Mouse (Mus musculus) fibroblast of lung, adult 2 months (primary cell): ENCODE measurements around the gene AC153137.1.
A peak's percentile ranks its signal among the peaks of the same experiment; 100 is the strongest.
"Not testable (repeated sequence)": the region's sequence is repeated elsewhere in the genome, so short reads cannot be mapped to it uniquely, and the experiment has no call there.

Experiments used
- DNase-seq: peaks from one replicate; pipeline ENCODE4 v3.0.0-alpha.2; 2011; ENCODE audit warnings: low read depth

AC153137.1 gene

GRCm38 (mm10) chr1:30977868-30978267 is at the start of gene AC153137.1:
TSS of gene AC153137.1 (minus strand) at chr1:30977968.
- not testable (repeated sequence) for DNase-seq

GRCm38 (mm10) chr1:31023173-31023572 is 45.4 kb upstream of the AC153137.1 start:
- DNase-seq: no peak

- peak; percentile 93 for DNase-seq
These were observed 41.5 kb upstream of the AC153137.1 start for GRCm38 (mm10) chr1:31019283-31019682.

- DNase-seq: no peak
These were observed 39.6 kb upstream of the AC153137.1 start for GRCm38 (mm10) chr1:31017377-31017776.

DNA sequence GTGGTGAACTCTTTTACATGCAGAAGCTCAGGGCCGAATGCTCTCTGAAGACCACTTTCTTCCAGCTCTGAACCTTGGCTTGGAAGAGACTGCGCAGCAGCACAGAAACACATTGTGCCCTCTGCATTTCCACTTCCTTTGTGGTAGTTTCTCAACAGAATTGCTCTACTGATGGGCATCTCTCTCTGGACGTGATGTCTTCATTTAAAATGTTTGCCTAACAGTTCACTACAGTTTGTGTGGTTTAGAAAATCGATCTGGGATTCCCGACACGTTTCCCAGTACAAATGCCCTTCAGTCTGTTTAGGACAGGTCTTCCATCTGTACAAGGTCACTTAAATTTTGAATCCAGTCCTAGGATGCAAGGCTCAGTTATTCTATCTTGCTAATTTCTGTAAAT is 38.3 kb upstream of the AC153137.1 start:
- DNase-seq: no peak

DNA sequence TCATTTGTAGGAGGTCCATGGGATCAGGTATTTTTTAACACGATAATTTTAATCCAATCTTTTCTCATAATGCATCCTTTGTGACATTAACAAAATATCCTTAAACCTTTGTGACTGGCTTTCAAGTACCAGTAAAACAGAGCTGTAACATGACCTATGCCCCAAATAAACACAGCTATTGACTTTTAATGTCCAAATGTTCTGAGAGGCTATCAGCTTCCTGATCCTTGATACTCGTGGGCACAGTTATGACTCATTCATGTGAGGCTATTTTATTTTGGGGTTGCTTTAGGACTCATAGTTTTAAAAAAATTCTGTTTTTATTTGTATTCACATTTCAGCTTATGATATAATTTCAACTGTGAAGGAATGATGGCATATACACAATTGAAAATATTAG is 37.5 kb upstream of the AC153137.1 start:
- DNase-seq: no peak

GRCm38 (mm10) chr1:30977239-30977638 is 529 bp downstream of the AC153137.1 start:
- DNase-seq: not testable (repeated sequence)

DNA sequence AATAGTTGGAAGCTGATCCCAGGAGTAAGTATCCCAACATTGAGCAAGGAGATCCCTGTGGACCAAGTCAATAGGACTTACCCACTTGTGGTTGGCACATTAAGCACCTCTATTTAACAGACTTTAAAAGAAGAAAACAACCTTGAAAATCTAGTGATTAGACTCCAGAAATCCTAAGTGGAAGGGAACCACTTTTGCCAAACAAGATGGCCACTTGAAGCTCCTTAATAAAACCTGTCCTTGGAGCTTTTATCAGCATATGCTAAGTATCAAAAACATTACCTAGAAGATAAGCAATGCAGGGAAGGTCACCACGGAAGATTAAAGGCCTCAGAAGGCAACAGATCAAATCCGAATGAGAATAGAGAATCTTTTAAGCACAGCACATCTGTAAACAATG is 26.0 kb downstream of the AC153137.1 start:
- no peak for DNase-seq

DNA sequence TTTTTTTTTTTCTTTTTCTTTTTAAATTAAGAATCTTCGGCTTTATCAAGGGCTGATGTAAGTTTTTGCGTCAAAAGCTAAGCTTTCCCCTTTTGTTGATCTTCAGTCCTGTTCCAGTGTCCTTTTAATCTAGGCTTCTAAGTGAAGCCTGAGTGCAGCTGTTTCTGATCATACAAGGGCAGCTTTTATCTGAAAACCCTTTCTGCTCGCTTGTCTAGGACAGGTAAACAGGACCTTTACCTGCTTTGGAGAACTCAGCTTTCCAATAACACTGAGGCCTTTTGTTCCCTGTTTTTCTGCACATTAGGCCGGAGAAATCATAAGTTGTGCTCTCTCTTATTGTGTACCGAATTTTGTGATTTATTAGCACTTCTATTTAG is 27.3 kb downstream of the AC153137.1 start:
- no peak for DNase-seq

DNA sequence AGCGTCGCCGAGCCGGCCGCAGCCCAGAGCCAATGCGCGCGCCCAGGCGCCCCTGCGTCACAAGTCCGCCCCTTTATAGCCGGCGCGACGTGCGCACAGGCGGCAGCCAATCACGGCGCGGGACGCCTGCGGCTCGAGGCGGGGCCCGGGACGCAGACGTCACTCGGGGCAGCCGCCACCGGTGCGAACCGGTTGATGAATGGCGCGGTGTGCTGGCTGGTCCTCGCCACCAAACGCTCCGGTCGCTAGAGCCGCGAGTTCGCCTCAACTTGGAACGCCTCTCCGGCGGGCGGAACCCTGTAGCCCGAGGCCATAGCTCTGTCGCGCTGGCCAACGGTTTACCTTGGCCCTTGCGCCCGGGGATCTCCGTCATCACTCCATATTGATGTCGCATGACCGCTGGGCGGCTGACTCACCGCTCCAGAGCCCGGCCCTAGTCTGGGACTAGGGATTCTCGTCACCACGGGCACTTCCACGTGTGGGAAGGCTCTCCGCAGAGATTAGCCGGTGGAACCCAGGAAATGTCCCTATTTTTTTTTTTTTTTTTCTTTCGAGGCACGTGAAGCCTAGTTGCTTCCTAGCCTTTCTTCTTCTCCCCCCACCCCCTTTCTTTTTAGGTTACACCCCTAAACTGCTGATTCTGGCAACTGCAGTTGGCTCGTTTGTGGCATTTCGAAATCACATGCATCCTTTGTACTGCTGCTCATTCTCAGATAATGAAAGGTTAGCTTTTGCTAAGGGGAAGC is 27.9 kb downstream of the AC153137.1 start:
- peak; percentile 88 for DNase-seq

DNA sequence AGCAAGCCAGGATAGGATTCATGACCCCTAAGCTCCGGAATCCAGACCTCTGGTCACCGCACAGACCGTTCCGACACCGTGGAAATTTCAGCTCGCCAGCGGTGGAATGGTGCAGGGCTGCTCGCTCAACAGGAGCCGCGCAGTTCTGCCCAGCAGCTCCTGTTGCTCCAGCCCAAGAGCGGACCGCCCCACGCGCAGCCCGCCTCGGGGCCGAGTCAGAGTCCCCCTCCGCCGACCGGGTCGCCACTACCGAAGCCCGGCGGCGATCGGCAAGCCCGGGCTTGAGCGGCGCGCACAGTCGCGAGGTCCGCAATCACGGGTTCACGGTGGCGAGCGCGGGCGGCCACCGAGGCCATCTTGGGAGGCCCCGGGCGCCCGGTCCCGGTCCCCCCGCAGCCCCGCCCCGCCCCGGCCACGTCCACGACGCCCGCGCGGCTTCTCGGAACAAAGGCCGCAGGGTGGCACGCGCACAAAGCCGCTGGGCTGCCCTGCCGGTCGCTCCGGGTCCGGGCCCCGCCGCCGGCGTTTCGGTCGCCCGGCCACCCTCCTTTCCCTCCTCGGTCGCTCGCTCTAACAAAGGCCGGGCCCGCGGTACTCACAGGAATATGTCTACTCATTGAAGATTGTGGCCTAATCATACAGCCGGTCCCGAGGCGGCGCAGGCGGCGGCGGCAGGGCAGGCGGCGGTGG is 28.7 kb downstream of the AC153137.1 start:
- no peak for DNase-seq

- no peak for DNase-seq
These were observed 29.3 kb downstream of the AC153137.1 start for GRCm38 (mm10) chr1:30948361-30948949.

DNA sequence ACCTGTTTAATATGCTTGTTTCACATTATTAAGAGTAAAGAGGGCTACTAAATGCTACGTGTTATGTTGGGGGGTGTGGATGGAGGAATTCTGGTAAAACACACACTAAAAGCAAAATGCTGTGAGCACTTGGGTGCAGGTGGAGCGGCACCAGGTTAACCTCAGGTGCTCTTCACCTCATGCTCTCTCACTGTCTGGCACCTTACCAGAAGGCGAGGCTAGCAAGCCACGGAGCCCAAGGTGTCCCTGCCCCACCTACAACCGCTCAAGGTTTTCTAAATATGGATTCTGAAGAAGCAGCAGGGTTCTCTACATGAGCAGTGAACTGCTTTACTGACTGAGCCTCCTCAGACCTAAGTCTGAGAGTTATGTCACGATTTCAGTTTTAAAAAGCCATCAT is 32.6 kb downstream of the AC153137.1 start:
- DNase-seq: no peak

DNA sequence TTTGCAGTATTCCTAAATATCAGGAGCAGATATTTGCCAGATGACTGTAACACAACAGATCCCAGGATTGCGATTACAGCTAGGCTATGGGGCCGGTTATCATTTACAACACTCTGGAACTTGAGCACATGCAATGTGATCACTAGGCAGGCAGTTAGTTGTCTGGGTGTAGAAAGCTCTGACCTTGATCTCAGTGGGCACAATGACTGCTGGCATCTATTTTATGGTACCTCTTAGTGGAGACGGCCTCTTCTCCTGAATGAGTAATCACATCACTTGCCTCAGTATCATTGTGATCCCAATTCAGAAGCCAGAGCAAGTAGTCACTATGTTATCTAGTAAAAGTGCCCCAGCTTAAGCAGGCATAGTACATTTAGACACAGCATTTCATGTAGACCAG is 37.2 kb downstream of the AC153137.1 start:
- DNase-seq: no peak

- DNase-seq: no peak
These were observed 39.4 kb downstream of the AC153137.1 start for GRCm38 (mm10) chr1:30938392-30938791.

DNA sequence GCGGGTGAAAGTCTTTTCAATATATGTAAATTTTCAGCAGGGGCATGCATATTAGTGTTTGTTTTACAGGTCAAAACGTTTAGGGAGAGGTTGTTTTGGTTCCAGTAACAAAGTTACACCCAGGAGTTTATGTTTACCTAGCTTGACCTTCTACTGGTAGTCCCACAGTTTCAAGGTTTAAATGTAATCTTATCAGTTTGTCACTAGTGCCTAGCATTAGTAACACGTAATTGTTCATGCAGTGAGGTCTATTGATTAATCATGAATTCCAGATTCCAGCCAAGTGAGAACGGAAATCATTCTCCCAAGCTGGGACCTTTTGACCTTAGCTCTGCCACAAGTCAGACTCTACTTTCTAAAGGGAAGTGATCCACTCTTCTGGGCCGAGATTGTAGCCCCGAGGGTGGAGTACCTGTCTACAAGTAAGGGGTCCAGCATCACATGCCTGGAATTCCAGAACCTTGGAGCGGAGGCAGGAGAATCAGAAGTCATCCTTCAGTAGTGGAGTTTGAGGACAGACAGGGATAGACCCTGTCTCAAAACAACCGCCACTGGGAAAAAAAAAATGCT is 40.3 kb downstream of the AC153137.1 start:
- no peak for DNase-seq

DNA sequence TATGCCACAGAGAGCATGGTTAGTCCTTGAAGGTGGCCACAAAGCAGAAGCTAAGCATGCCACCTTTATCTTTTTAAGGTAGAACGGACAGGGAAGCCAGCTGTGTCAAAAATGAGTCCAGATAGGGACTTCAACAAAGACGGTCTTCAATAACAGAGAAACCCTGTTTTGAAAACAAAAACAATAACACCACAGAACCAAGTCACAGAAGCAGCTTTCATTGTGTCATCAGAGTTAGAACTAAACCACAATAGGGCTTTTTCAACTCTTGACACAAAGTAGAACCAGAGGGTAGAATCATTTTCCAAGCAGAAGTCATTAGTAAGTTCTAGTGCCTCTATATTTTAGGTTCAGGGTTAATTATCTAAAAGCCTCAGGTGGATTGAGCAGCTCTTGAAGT is 41.3 kb downstream of the AC153137.1 start:
- no peak for DNase-seq

- no peak for DNase-seq
These were observed 46.9 kb downstream of the AC153137.1 start for GRCm38 (mm10) chr1:30930823-30931222.

DNA sequence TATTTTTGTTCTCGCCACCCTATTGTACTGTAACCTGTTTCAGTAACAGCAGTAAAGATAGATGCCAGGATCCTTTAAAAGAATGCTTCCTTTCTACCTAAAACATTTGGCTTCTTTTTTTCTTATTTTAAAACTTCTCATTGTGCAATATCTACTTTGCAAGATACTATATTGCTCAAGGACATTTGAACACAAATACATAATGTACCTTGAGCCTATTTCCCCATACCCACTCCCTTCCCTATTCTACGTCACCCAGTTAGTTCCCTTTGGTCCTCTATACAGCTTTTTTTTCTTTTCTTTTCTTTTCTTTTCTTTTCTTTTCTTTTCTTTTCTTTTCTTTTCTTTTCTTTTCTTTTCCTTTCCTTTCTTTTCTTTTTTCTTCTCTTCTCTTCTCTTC is 47.6 kb downstream of the AC153137.1 start:
- no peak for DNase-seq
